Mouse (Mus musculus) heart, embryonic 16.5 days (tissue): ENCODE results near the gene Pou2f1. TPM values are rescaled to one million over a fixed set of nuclear protein-coding genes. Genes with fewer than 3 reads are reported as not detected.

Experiments
- ATAC-seq: fragments of 200-750 bp; cut with Nextera tagmentation; replicated peaks from 2 replicates; pipeline ENCODE4 v1.8.0; 2017; ENCODE audit warnings: moderate number of reproducible peaks; ENCODE audit not compliant: insufficient read depth, low FRiP score; ENCODE audit errors: extremely low read depth
- H3K27ac ChIP-seq: fragments of 300-500 bp; sonication (generic); 2 replicates; pipeline ENCODE4 v1.5.1; 2014; ENCODE audit warnings: mild to moderate bottlenecking, low read length, control low read depth, moderate library complexity
- H3K27me3 ChIP-seq: fragments of 300-500 bp; sonication (generic); 2 replicates; pipeline ENCODE4 v1.6.1; 2014; ENCODE audit warnings: low read length, mixed read lengths; ENCODE audit not compliant: control insufficient read depth, insufficient read depth
- H3K36me3 ChIP-seq: fragments of 300-500 bp; sonication (generic); 2 replicates; pipeline ENCODE4 v1.6.1; 2014; ENCODE audit not compliant: control insufficient read depth, insufficient read depth
- H3K4me1 ChIP-seq: fragments of 300-500 bp; sonication (generic); 2 replicates; pipeline ENCODE4 v1.6.1; 2014; ENCODE audit warnings: low read length, mixed read lengths; ENCODE audit not compliant: control insufficient read depth, insufficient read depth
- H3K4me2 ChIP-seq: fragments of 300-500 bp; sonication (generic); 2 replicates; pipeline ENCODE4 v1.6.1; 2014; ENCODE audit warnings: low read depth, mild to moderate bottlenecking, control low read depth, low read length
- H3K4me3 ChIP-seq: fragments of 300-500 bp; sonication (generic); 2 replicates; pipeline ENCODE4 v1.5.1; 2014; ENCODE audit warnings: mild to moderate bottlenecking, control low read depth, low read length
- H3K9ac ChIP-seq: fragments of 300-500 bp; sonication (generic); 2 replicates; pipeline ENCODE4 v1.6.1; 2014; ENCODE audit warnings: low read length, control low read depth
- H3K9me3 ChIP-seq: fragments of 300-500 bp; sonication (generic); replicated peaks from 2 replicates; pipeline ENCODE4 v1.6.1; 2016; ENCODE audit warnings: low read length; ENCODE audit not compliant: control insufficient read depth
- WGBS: fragments of 180-500 bp; shearing (Covaris S2); extraction: QIAGEN DNeasy Blood & Tissue Kit; methylation state at CpG from one replicate; pipeline ENCODE4 v1.1.7; 2014; 5-methylcytosine and 5-hydroxymethylcytosine counted together
- polyA plus RNA-seq: library from polyadenylated mRNA; unstranded; fragments of >200 nt; fragmentation: Nextera tagmentation; extraction: Ambion mirVana; gene quantifications from 2 replicates; pipeline ENCODE4 v1.2.1, GENCODE M21; 2015

Pou2f1 gene
- polyA plus RNA-seq, 1 experiment from 2014 or later: 8.5 TPM

GRCm38 (mm10) chr1:166041501-166041900, 39.0 kb upstream of the Pou2f1 start:
- Histone ChIP-seq H3K4me1 (peaks cover 7% of the 10 kb centered on the region; the same call in 1 of the 2 replicates), H3K27ac (no peak overlapping the region), H3K36me3 (no peaks in the 10 kb centered on the region), H3K4me3 (no peak overlapping the region), H3K27me3 (no peaks in the 10 kb centered on the region), H3K9me3 (no peaks in the 10 kb centered on the region), H3K4me2 (no peak overlapping the region), H3K9ac (no peak overlapping the region)
- no peak for ATAC-seq
- WGBS: 50% methylated on average over 1 of the region's 1 CpGs

GRCm38 (mm10) chr1:166038731-166039332, 36.4 kb upstream of the Pou2f1 start:
- ATAC-seq: no peak
- Histone ChIP-seq H3K27me3 (no peaks in the 10 kb centered on the region), H3K9ac (no peak overlapping the region), H3K4me1 (no peaks in the 10 kb centered on the region; the same call in 1 of the 2 replicates), H3K36me3 (no peaks in the 10 kb centered on the region), H3K27ac (no peak overlapping the region), H3K4me3 (no peak overlapping the region), H3K9me3 (no peaks in the 10 kb centered on the region), H3K4me2 (no peak overlapping the region)
- 90% methylated on average over 2 of the region's 2 CpGs for WGBS

GRCm38 (mm10) chr1:166035045-166035444, 32.6 kb upstream of the Pou2f1 start:
- H3K36me3 ChIP-seq: no peaks in the 10 kb centered on the region
- H3K27me3 ChIP-seq: no peaks in the 10 kb centered on the region
- no peak for ATAC-seq
- 68% methylated on average over 5 of the region's 5 CpGs for WGBS
- no peak overlapping the region for H3K4me3 ChIP-seq
- H3K9ac ChIP-seq: no peak overlapping the region
- no peaks in the 10 kb centered on the region for H3K4me1 ChIP-seq
- no peak overlapping the region for H3K27ac ChIP-seq
- H3K9me3 ChIP-seq: no peaks in the 10 kb centered on the region
- no peak overlapping the region for H3K4me2 ChIP-seq

- H3K27ac ChIP-seq: no peak overlapping the region
- no peaks in the 10 kb centered on the region for H3K36me3 ChIP-seq
- no peaks in the 10 kb centered on the region for H3K27me3 ChIP-seq
- no peak overlapping the region for H3K9ac ChIP-seq
- no peaks in the 10 kb centered on the region for H3K4me1 ChIP-seq
- 52% methylated on average over 7 of the region's 7 CpGs for WGBS
- H3K4me3 ChIP-seq: no peak overlapping the region
- no peak overlapping the region for H3K4me2 ChIP-seq
- ATAC-seq: no peak
- no peaks in the 10 kb centered on the region for H3K9me3 ChIP-seq
Measured at GRCm38 (mm10) chr1:166031673-166032547, 29.4 kb upstream of the Pou2f1 start.

- Histone ChIP-seq H3K9ac (no peak overlapping the region), H3K9me3 (no peaks in the 10 kb centered on the region), H3K27me3 (no peaks in the 10 kb centered on the region), H3K4me1 (no peaks in the 10 kb centered on the region), H3K36me3 (no peaks in the 10 kb centered on the region), H3K4me3 (no peak overlapping the region), H3K27ac (no peak overlapping the region), H3K4me2 (no peak overlapping the region)
- 36% methylated on average over 4 of the region's 4 CpGs for WGBS
- peak; percentile 52 for ATAC-seq
Measured at GRCm38 (mm10) chr1:166023981-166024380, 21.5 kb upstream of the Pou2f1 start.

GRCm38 (mm10) chr1:166017203-166017602, 14.7 kb upstream of the Pou2f1 start:
- H3K27me3 ChIP-seq: no peaks in the 10 kb centered on the region
- H3K9ac ChIP-seq: no peak overlapping the region
- no peaks in the 10 kb centered on the region for H3K4me1 ChIP-seq
- WGBS: 88% methylated on average over 4 of the region's 4 CpGs
- H3K9me3 ChIP-seq: no peaks in the 10 kb centered on the region
- H3K4me3 ChIP-seq: no peak overlapping the region
- H3K27ac ChIP-seq: no peak overlapping the region
- ATAC-seq: no peak
- H3K4me2 ChIP-seq: no peak overlapping the region
- H3K36me3 ChIP-seq: no peaks in the 10 kb centered on the region

GRCm38 (mm10) chr1:166016306-166016705, 13.8 kb upstream of the Pou2f1 start:
- Histone ChIP-seq H3K9ac (no peak overlapping the region), H3K27me3 (no peaks in the 10 kb centered on the region), H3K4me3 (no peak overlapping the region), H3K27ac (no peak overlapping the region), H3K9me3 (no peaks in the 10 kb centered on the region), H3K4me1 (no peaks in the 10 kb centered on the region), H3K4me2 (no peak overlapping the region), H3K36me3 (no peaks in the 10 kb centered on the region)
- no peak; the same call in 1 of the 2 replicates for ATAC-seq
- WGBS: 29% methylated on average over 4 of the region's 4 CpGs

- H3K4me1 ChIP-seq: no peaks in the 10 kb centered on the region
- no peak; the same call in 1 of the 2 replicates for ATAC-seq
Measured at GRCm38 (mm10) chr1:166014530-166014929, 12.1 kb upstream of the Pou2f1 start.

GRCm38 (mm10) chr1:166010106-166010505, 7.6 kb upstream of the Pou2f1 start:
- no peak overlapping the region for H3K27ac ChIP-seq
- H3K9ac ChIP-seq: no peak overlapping the region
- H3K9me3 ChIP-seq: no peaks in the 10 kb centered on the region
- H3K36me3 ChIP-seq: no peaks in the 10 kb centered on the region
- H3K4me3 ChIP-seq: no peak overlapping the region
- no peak for ATAC-seq
- no peak overlapping the region for H3K4me2 ChIP-seq
- 88% methylated on average over 1 of the region's 1 CpGs for WGBS
- no peaks in the 10 kb centered on the region for H3K27me3 ChIP-seq
- H3K4me1 ChIP-seq: no peaks in the 10 kb centered on the region

More at GRCm38 (mm10) chr1:166014530-166014929, 12.1 kb upstream of the Pou2f1 start:
- H3K36me3 ChIP-seq: no peaks in the 10 kb centered on the region
- no peaks in the 10 kb centered on the region for H3K9me3 ChIP-seq
- H3K9ac ChIP-seq: no peak overlapping the region
- 42% methylated on average over 5 of the region's 5 CpGs for WGBS
- no peak overlapping the region for H3K4me3 ChIP-seq
- no peaks in the 10 kb centered on the region for H3K27me3 ChIP-seq
- H3K4me2 ChIP-seq: no peak overlapping the region
- no peak overlapping the region for H3K27ac ChIP-seq
